Mouse (Mus musculus) layer of hippocampus, postnatal 14 days (tissue): ENCODE measurements around the gene Sarnp. TPM values are rescaled to one million over a fixed set of nuclear protein-coding genes. Genes with fewer than 3 reads are reported as not detected.

ENCODE experiments used
- DNase-seq, 2 experiments: peaks; one replicate each; pipeline ENCODE4 v3.0.0; 2021 to 2022; ENCODE audit warnings: low spot score in 2 of 2, mixed read lengths in 1 of 2
- total RNA-seq, 2 experiments: library from RNA; stranded (reverse); gene quantifications; 2 replicates each; pipeline ENCODE4 v1.2.3; 2021

Sarnp gene
- total RNA-seq, 2 experiments from 2014 or later: 35.5 to 42.2 TPM

DNA sequence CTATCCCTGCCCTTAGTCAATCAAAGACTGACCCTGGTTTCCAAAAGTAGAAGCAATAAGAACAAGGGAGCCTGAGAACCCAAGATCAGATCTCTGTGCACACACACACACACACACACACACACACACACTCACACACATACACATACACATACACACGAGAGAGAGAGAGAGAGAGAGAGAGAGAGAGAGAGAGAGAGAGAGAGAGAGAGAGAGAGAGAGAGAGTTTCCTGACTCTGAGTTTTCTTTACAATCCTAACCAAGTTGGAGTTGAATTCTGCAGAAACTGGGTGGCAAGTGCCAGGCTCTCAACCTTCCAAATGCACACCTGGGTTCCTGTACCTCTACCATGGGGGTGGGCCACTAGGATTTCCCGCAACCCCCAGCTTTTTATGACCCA, 72.7 kb downstream of the Sarnp start:
- DNase-seq: no peak

- DNase-seq: no peak
Measured at GRCm38 (mm10) chr10:128890383-128891295, 73.5 kb downstream of the Sarnp start.

GRCm38 (mm10) chr10:128891296-128892094, 74.4 kb downstream of the Sarnp start, which contains the start of gene Gdf11:
Gdf11 (minus strand) TSS chr10:128891718.
- DNase-seq: peak; percentile 64 to 75

- DNase-seq: no peak
Measured at GRCm38 (mm10) chr10:128892246-128892645, 75.1 kb downstream of the Sarnp start.

DNA sequence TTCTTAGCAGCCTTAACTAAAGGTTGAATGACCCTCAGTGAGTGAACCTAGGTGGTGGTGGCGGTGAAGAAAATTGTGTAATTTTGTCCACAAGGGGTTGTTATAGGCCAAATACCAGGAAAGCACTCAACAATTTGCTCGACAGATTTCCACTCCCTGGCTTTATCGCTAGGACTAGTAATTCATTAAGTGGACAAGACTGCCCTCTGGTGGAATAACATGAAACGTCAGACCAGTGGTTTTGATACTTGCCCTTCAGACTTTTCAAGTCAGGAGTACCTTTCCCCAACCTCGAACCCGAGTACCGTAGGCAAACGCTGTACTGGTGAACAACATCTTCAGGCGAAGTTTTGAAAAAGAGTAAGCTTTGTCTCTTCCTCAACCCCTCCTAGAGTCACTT, 78.3 kb downstream of the Sarnp start:
- peak; percentile 84 to 94 for DNase-seq

- peak; percentile 64 to 80 for DNase-seq
Measured at GRCm38 (mm10) chr10:128895952-128896693, 79.0 kb downstream of the Sarnp start.

DNA sequence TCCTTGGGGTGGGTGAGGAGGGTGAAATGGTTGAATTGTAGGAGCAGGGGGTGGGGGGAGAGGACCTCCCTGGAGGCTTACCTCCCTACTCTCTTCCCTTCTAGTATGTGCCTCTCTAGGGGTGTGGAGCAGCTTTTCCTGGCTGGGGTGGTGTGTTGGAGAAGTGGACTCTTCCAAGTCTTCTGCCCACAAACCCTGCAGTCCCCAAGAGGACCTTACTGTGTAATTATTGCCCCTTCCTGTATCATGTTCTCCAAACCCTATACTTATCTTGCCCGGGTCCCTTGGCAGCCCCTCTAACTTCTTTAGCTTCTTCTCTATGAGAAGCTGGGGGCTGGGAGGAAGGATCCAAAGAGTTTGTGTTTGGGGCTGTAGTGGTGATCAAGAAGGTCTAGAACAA, 79.7 kb downstream of the Sarnp start:
- DNase-seq: no peak

DNA sequence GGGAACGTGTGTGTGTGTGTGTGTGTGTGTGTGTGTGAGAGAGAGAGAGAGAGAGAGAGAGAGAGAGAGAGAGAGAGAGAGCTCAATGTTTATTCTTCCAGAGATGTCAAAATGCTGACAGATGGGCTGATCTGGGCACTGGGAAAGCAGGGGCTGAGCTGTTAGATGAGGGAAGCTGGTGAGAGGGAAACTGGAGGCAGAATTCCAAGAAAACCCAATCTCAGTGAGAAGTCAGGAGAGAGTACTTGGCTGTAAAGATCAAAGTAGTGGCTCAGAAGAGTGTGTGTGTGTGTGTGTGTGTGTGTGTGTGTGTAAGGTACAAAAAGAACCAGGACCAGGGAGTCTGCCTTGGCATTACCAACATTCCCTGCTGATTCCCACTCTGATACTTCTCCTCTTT, 80.4 kb downstream of the Sarnp start:
- DNase-seq: peak in 1 of 2 experiments; percentile 62

GRCm38 (mm10) chr10:128899759-128900490, 82.8 kb downstream of the Sarnp start:
- no peak for DNase-seq

DNA sequence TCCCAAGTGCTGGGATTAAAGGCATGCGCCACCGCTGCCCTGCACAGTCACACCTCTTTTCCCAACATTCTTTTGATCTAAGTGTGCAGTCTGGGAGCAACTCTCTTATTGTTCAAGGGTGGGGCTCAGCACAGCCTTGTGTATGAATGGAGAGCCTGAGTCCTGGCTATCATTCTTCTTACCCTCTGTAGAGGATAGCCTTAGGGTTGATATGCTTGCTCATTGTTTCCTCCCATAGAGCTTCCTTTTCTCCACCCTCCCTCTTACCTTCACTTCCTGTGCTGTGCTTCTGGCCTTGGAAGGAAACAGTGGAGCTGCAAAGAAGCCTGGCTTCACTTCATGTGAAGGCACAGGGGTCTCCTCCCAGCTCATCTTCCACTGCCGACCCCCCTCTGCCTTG, 83.6 kb downstream of the Sarnp start, which contains the start of gene Cd63:
Cd63 (plus strand) TSS at position 292 of the 400 bp plus-strand sequence.
- no peak for DNase-seq

GRCm38 (mm10) chr10:128901409-128901808, 84.3 kb downstream of the Sarnp start:
- DNase-seq: no peak

- no peak for DNase-seq
Measured at GRCm38 (mm10) chr10:128902409-128902988, 85.4 kb downstream of the Sarnp start.

- DNase-seq: no peak
Measured at GRCm38 (mm10) chr10:128904812-128905211, 87.7 kb downstream of the Sarnp start.

DNA sequence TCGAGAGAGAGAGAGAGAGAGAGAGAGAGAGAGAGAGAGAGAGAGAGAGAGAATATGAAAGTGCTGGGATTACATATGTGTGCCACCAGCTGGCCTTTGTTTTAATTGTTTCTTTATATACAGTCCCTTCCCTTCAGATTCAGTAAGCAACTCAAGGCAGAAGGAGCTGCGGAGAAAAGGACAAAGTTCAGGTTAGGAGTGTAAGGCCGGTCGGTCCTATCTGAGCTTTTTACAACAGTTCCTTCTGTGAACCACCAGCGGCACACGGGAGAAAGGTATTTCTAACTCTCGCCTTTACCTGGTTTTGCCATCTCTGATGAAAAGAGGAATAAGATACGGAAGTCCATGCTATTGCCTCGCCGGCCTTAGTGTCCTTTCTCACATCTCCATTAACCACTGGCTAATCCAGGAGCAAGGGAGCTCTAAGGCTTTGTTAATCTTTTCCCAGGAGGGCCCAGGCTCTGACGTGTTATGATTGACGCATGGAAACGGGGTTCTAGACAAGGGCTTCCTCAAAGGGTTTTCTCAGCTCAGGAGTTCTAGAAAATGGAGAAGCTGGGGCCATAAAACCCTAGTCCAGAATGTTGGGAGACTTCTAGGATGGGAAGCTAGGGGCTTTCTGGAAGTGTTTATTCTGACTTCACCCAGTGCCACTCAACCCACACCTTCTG, 91.8 kb downstream of the Sarnp start:
- DNase-seq: no peak

- DNase-seq: peak; percentile 63 to 71
Measured at GRCm38 (mm10) chr10:128909567-128910028, 92.5 kb downstream of the Sarnp start.

- peak in 1 of 2 experiments; percentile 63 for DNase-seq
Measured at GRCm38 (mm10) chr10:128910066-128910841, 93.1 kb downstream of the Sarnp start.

GRCm38 (mm10) chr10:128911430-128911829, 94.3 kb downstream of the Sarnp start:
- DNase-seq: no peak

- no peak for DNase-seq
Measured at GRCm38 (mm10) chr10:128912268-128912667, 95.1 kb downstream of the Sarnp start.

- DNase-seq: no peak
Measured at GRCm38 (mm10) chr10:128912791-128913190, 95.7 kb downstream of the Sarnp start.
